Mouse (Mus musculus) stomach, postnatal 0 days (tissue): ENCODE results near the gene Gm36864. TPM values are rescaled to one million over a fixed set of nuclear protein-coding genes. Genes with fewer than 3 reads are reported as not detected.

Experiments
- ATAC-seq: fragments of 200-750 bp; cut with Nextera tagmentation; 2 replicates; pipeline ENCODE4 v1.8.0; 2017; ENCODE audit not compliant: low FRiP score, low TSS enrichment
- DNase-seq: peaks from one replicate; pipeline ENCODE4 v3.0.0-alpha.2; 2016; ENCODE audit warnings: low spot score
- H3K27ac ChIP-seq: fragments of 300-500 bp; sonication (generic); replicated peaks from 2 replicates; pipeline ENCODE4 v1.5.1; 2014; ENCODE audit warnings: mild to moderate bottlenecking, control low read depth
- H3K27me3 ChIP-seq: fragments of 300-500 bp; sonication (generic); 2 replicates; pipeline ENCODE4 v1.6.1; 2014; ENCODE audit warnings: low read length; ENCODE audit not compliant: control insufficient read depth, insufficient read depth
- H3K36me3 ChIP-seq: fragments of 300-500 bp; sonication (generic); 2 replicates; pipeline ENCODE4 v1.6.1; 2014; ENCODE audit warnings: low read length, mixed read lengths; ENCODE audit not compliant: control insufficient read depth, insufficient read depth
- H3K4me1 ChIP-seq: fragments of 300-500 bp; sonication (generic); replicated peaks from 2 replicates; pipeline ENCODE4 v1.6.1; 2014; ENCODE audit warnings: antibody characterized with exemption; ENCODE audit not compliant: control insufficient read depth, insufficient read depth
- H3K4me2 ChIP-seq: fragments of 300-500 bp; sonication (generic); replicated peaks from 2 replicates; pipeline ENCODE4 v1.6.1; 2014; ENCODE audit warnings: low read depth, mild to moderate bottlenecking, control low read depth, moderate library complexity
- H3K4me3 ChIP-seq: fragments of 300-500 bp; sonication (generic); 2 replicates; pipeline ENCODE4 v1.5.1; 2014; ENCODE audit warnings: low read depth, low read length, control low read depth
- H3K9ac ChIP-seq: fragments of 300-500 bp; sonication (generic); 2 replicates; pipeline ENCODE4 v1.6.1; 2014; ENCODE audit warnings: mild to moderate bottlenecking, low read length, control low read depth, mixed read lengths
- H3K9me3 ChIP-seq: fragments of 300-500 bp; sonication (generic); 2 replicates; pipeline ENCODE4 v1.6.1; 2016; ENCODE audit warnings: low read length; ENCODE audit not compliant: control insufficient read depth
- CTCF ChIP-seq: IDR thresholded peaks from 2 replicates; pipeline ENCODE4 v1.5.1; 2016; ENCODE audit warnings: antibody characterized with exemption, low read depth, mild to moderate bottlenecking, moderate library complexity
- EP300 ChIP-seq: optimal IDR thresholded peaks from 2 replicates; pipeline ENCODE3; 2016; ENCODE audit warnings: antibody characterized with exemption
- WGBS: fragments of 180-500 bp; shearing (Covaris S2); extraction: QIAGEN DNeasy Blood & Tissue Kit; methylation state at CpG from one replicate; pipeline ENCODE4 v1.1.7; 2014; 5-methylcytosine and 5-hydroxymethylcytosine counted together
- polyA plus RNA-seq: library from polyadenylated mRNA; unstranded; fragments of >200 nt; fragmentation: Nextera tagmentation; extraction: Ambion mirVana; gene quantifications from 2 replicates; pipeline ENCODE4 v1.2.1, GENCODE M21; 2015

Gm36864 gene
- polyA plus RNA-seq, 1 experiment from 2014 or later: not detected

DNA sequence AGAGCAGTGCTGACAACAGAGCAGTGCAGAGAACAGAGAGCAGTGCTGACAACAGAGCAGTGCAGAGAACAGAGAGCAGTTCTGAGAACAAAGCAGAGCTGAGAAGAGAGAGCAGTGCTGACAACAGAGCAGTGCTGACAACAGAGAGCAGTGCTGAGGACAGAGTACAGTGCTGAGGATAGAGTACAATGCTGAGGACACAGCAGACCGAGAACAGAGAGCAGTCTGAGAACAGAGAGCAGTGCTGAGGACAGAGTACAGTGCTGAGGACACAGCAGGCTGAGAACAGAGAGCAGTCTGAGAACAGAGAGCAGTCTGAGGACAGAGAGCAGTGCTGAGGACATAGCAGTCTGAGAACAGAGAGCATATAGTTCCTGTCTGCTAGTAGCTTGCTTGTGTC is 4.7 kb downstream of the Gm36864 start:
- Histone ChIP-seq H3K9ac (no peak overlapping the region), H3K36me3 (no peaks in the 10 kb centered on the region), H3K4me2 (no peak overlapping the region), H3K4me1 (no peaks in the 10 kb centered on the region), H3K27me3 (no peaks in the 10 kb centered on the region), H3K9me3 (no peaks in the 10 kb centered on the region), H3K27ac (no peak overlapping the region), H3K4me3 (no peak overlapping the region)
- no peak for TF ChIP-seq CTCF
- no peak for TF ChIP-seq EP300
- WGBS: 59% methylated on average over 1 of the region's 1 CpGs
- ATAC-seq: no peak
- DNase-seq: no peak

DNA sequence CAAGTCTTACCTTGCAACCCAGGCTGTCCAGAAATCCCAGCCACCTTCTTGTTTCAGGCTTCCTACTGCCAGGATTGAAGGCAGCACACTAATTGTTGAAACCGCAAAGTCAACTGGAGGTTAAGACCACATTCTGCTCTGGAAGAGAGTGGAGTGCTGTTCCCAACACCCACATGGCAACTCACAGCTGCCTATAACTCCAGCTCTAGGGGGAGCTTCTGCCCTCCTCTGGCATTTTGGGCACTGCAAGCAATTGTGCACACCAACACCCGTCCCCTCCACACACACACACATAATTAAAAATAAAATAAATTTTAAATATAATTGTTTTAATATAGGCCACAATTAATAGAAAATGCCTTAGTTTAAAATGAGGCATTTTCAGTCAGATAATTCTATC is 5.2 kb downstream of the Gm36864 start:
- no peak for DNase-seq

DNA sequence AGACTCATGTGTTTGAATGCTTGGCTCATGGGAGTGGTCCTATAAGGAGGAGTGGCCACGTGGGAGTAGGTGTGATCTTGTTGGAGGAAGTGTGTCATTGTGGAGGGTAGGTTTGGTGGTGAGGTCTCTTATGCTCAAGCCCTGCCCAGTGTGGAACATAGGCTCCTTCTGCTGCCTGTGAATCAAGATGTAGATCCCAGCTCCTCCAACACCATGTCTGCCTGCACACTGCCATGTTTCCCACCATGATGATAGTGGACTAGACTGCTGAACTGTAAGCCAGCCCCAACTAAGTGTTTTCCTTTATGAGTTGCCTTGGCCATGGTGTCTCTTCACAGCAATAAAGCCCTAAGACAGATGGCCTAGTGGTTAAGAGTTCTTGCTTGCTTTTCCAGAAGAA is 8.1 kb downstream of the Gm36864 start:
- H3K9me3 ChIP-seq: no peaks in the 10 kb centered on the region
- H3K36me3 ChIP-seq: no peaks in the 10 kb centered on the region
- no peak overlapping the region for H3K9ac ChIP-seq
- H3K4me2 ChIP-seq: no peak overlapping the region
- WGBS: 44% methylated on average over 1 of the region's 1 CpGs
- TF ChIP-seq CTCF: no peak
- no peak for TF ChIP-seq EP300
- H3K27me3 ChIP-seq: no peaks in the 10 kb centered on the region
- DNase-seq: no peak
- no peak for ATAC-seq
- H3K4me3 ChIP-seq: no peak overlapping the region
- no peaks in the 10 kb centered on the region; the same call in 1 of the 2 replicates for H3K4me1 ChIP-seq
- H3K27ac ChIP-seq: no peak overlapping the region

More for the DNA sequence above, 5.2 kb downstream of the Gm36864 start:
- TF ChIP-seq EP300: no peak
- peak; percentile 34 for TF ChIP-seq CTCF
- H3K27ac ChIP-seq: no peak overlapping the region
- no peak overlapping the region for H3K9ac ChIP-seq
- H3K36me3 ChIP-seq: no peaks in the 10 kb centered on the region
- no peak overlapping the region for H3K4me3 ChIP-seq
- ATAC-seq: no peak
- no peaks in the 10 kb centered on the region for H3K4me1 ChIP-seq
- WGBS: 47% methylated on average over 2 of the region's 2 CpGs
- no peaks in the 10 kb centered on the region for H3K9me3 ChIP-seq
- no peak overlapping the region for H3K4me2 ChIP-seq
- H3K27me3 ChIP-seq: no peaks in the 10 kb centered on the region

DNA sequence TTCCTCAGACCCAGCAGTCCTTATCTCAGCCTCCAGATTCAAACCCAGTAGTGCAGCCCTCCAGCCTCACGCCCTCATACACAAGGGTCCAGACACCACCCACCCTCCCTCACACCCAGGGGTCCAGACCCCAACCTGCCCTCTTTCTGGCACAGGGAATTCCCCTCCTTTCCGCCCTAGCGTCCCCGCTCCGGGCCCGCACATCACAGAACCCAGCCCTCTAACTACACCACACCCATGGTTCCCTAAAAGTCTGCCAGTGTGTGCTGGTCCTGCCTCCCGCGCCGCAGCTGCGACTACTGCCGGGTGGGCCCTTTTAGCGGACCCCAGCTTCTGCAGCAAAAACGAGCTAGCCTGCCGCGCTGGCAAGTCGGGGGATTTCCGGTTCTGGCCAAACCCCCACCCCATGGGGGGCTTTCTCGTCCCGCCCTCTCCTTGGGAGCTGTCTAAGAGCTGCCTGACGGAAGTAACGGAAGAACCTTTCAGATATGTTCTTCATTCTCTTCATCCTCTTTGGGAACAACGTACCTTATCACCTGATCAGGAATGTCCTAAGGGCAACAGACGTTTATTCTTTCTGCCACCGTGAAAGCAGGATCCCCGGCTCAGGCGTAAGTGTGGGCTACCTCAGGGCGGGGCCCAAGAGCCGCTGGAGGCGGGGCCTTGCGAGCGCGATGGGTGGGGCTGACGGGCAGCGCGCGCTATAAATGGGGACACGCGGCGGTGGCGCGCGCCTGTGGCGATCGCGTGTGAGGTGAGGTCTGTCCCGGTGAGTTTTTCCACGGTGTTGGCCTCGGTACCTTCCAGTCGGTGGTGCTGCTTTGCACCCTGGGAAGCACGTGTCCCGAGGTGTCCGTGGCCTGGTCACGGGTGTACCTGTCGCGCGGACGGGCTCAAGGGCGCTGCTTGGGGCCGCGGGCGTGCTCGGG is 10.3 kb downstream of the Gm36864 start, which contains the start of the genes 1700028J19Rik and 2410002F23Rik:
1700028J19Rik (minus strand) TSS at position 641 of the 929 bp plus-strand sequence.
2410002F23Rik (plus strand) TSS at position 668 of the 929 bp plus-strand sequence.
- Histone ChIP-seq H3K27me3 (no peaks in the 10 kb centered on the region), H3K9ac (peak within 1 kb of the TSS; percentile 92), H3K36me3 (no peaks in the 10 kb centered on the region; the same call in 1 of the 2 replicates), H3K4me1 (no peaks in the 10 kb centered on the region; the same call in 1 of the 2 replicates), H3K4me3 (peak within 1 kb of the TSS; percentile 75), H3K9me3 (no peaks in the 10 kb centered on the region), H3K27ac (peak within 1 kb of the TSS; percentile 95), H3K4me2 (peak within 1 kb of the TSS; percentile 70)
- under 1% methylated on average over 62 of the region's 62 CpGs for WGBS
- TF ChIP-seq CTCF: no peak
- peak; percentile 93 for TF ChIP-seq EP300
- peak; percentile 91 for DNase-seq
- peak; percentile 87 for ATAC-seq

DNA sequence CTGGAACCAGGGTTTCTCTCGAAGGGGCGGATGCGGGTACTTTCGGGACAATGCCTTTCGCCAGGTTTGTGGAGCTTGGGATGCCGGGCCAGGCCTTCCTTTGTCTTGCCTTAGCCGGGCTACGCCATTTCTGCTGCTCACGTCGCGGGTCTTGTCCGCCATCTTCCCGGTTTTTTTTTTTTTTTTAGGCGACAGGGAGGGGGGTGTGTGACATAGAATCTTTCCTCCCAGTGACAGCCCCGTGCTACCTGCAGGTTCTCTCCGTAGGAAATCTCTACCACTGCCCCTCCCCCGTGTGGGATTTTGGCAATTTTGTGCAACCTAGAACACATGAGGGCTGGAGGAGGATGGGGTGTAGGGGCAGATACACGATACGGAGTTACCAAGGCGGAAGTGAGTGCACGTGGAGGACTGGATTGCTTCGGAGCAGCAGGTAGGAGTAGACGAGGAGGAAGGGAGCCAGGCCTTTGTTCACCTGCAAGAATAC is 11.1 kb downstream of the Gm36864 start:
- DNase-seq (peak; percentile 71), ATAC-seq (peak; percentile 48)
- Histone ChIP-seq H3K9ac (peak overlapping the region; percentile 92), H3K4me2 (peak overlapping the region; percentile 70), H3K27ac (peak overlapping the region; percentile 95), H3K9me3 (no peaks in the 10 kb centered on the region), H3K27me3 (no peaks in the 10 kb centered on the region), H3K36me3 (no peaks in the 10 kb centered on the region; the same call in 1 of the 2 replicates), H3K4me3 (peak overlapping the region; percentile 75), H3K4me1 (no peaks in the 10 kb centered on the region; the same call in 1 of the 2 replicates)
- under 1% methylated on average over 23 of the region's 23 CpGs for WGBS
- TF ChIP-seq EP300 (peak; percentile 7), CTCF (no peak)

DNA sequence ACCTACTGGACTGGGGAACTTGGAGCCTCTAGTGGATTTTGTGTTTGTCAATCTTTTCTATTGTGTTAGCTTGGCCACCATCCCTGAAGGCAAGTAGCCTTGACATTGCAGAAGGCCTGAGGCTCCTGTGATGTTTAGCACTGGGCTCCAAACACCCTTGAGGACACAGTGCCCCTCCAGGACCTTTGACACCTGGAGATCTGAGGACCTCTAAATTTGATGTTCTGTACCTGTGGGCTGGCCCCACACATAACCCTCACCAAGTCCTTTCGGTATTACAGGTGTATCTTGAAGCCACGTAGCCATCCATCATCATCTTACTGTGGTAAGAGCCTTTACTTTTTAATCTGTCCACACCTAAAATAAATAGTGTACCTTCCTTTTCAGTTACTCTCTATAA is 12.0 kb downstream of the Gm36864 start:
- DNase-seq (no peak), ATAC-seq (no peak)
- WGBS: 66% methylated on average over 2 of the region's 2 CpGs
- Histone ChIP-seq H3K4me2 (peak overlapping the region; percentile 70), H3K4me3 (no peak overlapping the region), H3K9me3 (no peaks in the 10 kb centered on the region), H3K4me1 (no peaks in the 10 kb centered on the region; the same call in 1 of the 2 replicates), H3K27me3 (no peaks in the 10 kb centered on the region), H3K9ac (no peak overlapping the region), H3K36me3 (no peaks in the 10 kb centered on the region; the same call in 1 of the 2 replicates), H3K27ac (no peak overlapping the region)
- TF ChIP-seq EP300 (no peak), CTCF (no peak)
